Mouse (Mus musculus): Measurements from ENCODE around the gene Clec10a.

The Clec10a gene

DNA sequence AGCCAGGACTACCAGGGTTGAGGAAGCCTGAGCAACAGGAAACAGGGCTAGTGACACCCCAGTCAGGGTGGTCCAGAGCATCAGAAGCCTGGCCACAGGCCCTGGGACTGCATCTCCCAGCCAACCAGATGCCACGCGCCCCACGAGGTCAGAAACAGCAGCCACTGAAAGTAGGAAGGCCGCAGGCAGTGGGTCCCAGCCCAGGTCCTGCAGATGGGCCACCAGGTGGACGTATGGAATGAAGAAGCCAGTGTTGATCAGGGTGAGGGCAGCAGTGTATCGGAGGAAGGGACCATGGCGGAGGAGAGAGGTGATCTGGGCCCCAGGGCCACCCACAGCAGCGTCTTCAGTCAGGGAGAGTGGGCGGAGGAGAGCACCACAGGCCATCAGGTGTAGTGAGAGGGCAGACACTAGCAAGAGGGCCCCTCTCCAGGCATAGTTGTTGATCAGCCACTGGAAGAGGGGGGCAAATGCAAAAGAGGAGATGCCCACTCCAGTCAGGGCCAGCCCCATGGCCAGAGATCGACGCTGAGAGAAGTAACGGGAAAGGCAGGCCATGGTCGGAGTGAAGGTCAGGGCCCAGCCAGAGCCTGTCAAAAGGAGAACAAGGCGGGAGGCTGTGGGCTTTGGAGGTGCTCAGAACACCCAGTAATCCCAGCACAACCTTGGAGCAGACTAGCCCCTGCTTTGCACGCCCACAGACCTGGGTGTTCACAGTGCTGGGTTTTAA is 62.9 kb downstream of the Clec10a start:
- peak; percentile 38 for DNase-seq

DNA sequence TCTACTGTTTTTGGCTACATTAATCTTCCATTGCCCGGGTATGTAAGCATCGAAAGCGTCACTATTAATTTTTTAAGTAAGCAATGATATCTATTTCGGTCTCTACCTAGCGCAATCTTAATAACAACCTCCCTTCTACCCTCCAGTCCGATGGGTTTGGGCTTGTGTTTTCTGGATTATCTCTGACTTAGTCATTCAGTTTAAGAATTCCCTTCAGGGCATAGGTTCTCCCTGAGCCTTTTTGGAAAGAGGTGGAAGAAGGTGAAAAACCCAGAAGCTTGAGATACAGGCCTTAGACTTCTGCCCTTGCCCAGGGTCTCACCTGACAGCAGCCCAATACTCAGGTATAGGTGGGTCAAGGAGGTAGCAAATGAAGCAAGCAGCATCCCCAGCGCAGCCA is 63.9 kb downstream of the Clec10a start:
- DNase-seq, result no peak

DNA sequence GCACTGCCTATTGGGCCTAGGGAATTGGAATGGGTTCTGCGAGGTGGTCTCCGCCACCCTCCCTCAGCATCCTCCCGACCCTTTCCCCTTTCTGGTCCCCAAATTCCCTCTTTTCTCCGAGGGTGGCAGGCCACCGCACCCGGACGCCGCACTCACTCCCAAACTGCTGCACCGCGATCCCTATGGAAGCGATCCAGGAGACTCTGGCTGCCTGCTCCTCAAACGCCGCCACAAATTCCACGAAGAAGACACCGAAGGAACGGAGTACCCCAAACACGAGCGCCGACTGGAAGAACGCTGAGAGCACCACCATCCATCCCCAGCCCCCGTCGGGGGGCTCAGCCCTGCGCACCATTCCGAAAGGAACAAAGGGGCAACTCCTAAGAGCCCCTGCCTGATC is 64.3 kb downstream of the Clec10a start:
- DNase-seq, result peak; percentile 69

Measured in cerebellum, adult 8-10 months (tissue).